Mouse (Mus musculus) cerebellum, adult 9-10 months (tissue): ENCODE results near the gene Ube2u.

Experiments used
- DNase-seq: peaks from one replicate; pipeline ENCODE4 v3.0.0; 2022

The Ube2u gene

GRCm38 (mm10) chr4:100553296-100553695 is 74.6 kb downstream of the Ube2u start:
- no peak for DNase-seq

- DNase-seq = peak; percentile 59
These were observed 109.9 kb downstream of the Ube2u start for GRCm38 (mm10) chr4:100588236-100589206.

GRCm38 (mm10) chr4:100595771-100596170 is 117.1 kb downstream of the Ube2u start:
- no peak for DNase-seq

GRCm38 (mm10) chr4:100596630-100597029 is 118.0 kb downstream of the Ube2u start:
- peak; percentile 12 for DNase-seq

- no peak for DNase-seq
These were observed 118.4 kb downstream of the Ube2u start for GRCm38 (mm10) chr4:100597049-100597448.
